Mouse (Mus musculus) heart, embryonic 14.5 days (tissue): ENCODE measurements around the gene Cd44. TPM values are rescaled to one million over a fixed set of nuclear protein-coding genes. Genes with fewer than 3 reads are reported as not detected.

Source experiments
- ATAC-seq: fragments of 200-750 bp; cut with Nextera tagmentation; 2 replicates; pipeline ENCODE4 v1.8.0; 2017; ENCODE audit warnings: low read depth, moderate TSS enrichment; ENCODE audit not compliant: insufficient number of reproducible peaks, insufficient read depth, low FRiP score
- H3K27ac ChIP-seq, 2 experiments: fragments of 200-500 bp in 1 of 2; fragments of 300-500 bp in 1 of 2; sonication (generic) in 1 of 2; replicated peaks in 1 of 2; 2 replicates each; pipeline ENCODE4 v1.5.1; 2012 to 2014; ENCODE audit warnings: low read depth in 2 of 2, low read length in 2 of 2, control low read depth in 1 of 2, mild to moderate bottlenecking in 1 of 2, mixed read lengths in 1 of 2; ENCODE audit not compliant: control insufficient read depth in 1 of 2, insufficient read depth in 1 of 2
- H3K27me3 ChIP-seq: fragments of 300-500 bp; sonication (generic); 2 replicates; pipeline ENCODE4 v1.6.1; 2014; ENCODE audit warnings: mild to moderate bottlenecking, low read length, control low read depth; ENCODE audit not compliant: control insufficient read depth, insufficient read depth
- H3K36me3 ChIP-seq: fragments of 300-500 bp; sonication (generic); 2 replicates; pipeline ENCODE4 v1.6.1; 2014; ENCODE audit warnings: mild to moderate bottlenecking, control low read depth, low read length, mixed read lengths; ENCODE audit not compliant: control insufficient read depth, insufficient read depth
- H3K4me1 ChIP-seq, 2 experiments: fragments of 200-500 bp in 1 of 2; fragments of 300-500 bp in 1 of 2; sonication (generic) in 1 of 2; 2 replicates each; pipeline ENCODE4 v1.6.1; 2012 to 2014; ENCODE audit warnings: low read length in 2 of 2, control low read depth in 1 of 2, mixed read lengths in 1 of 2; ENCODE audit not compliant: control insufficient read depth in 2 of 2, insufficient read depth in 2 of 2
- H3K4me2 ChIP-seq: fragments of 300-500 bp; sonication (generic); 2 replicates; pipeline ENCODE4 v1.6.1; 2014; ENCODE audit warnings: mild to moderate bottlenecking, low read length
- H3K4me3 ChIP-seq, 2 experiments: fragments of 200-500 bp in 1 of 2; fragments of 300-500 bp in 1 of 2; sonication (generic) in 1 of 2; 2 replicates each; pipeline ENCODE4 v1.5.1; 2012 to 2014; ENCODE audit warnings: low read length in 2 of 2, mild to moderate bottlenecking in 2 of 2, control low read depth in 1 of 2, low read depth in 1 of 2, moderate library complexity in 1 of 2; ENCODE audit not compliant: control insufficient read depth in 1 of 2, insufficient read depth in 1 of 2
- H3K9ac ChIP-seq: fragments of 300-500 bp; sonication (generic); 2 replicates; pipeline ENCODE4 v1.6.1; 2014; ENCODE audit warnings: mild to moderate bottlenecking, low read length
- H3K9me3 ChIP-seq: fragments of 300-500 bp; sonication (generic); 2 replicates; pipeline ENCODE4 v1.6.1; 2016; ENCODE audit warnings: low read length, control low read depth; ENCODE audit not compliant: control insufficient read depth
- WGBS: fragments of 180-500 bp; shearing (Covaris S2); extraction: QIAGEN DNeasy Blood & Tissue Kit; methylation state at CpG from one replicate; pipeline ENCODE4 v1.1.7; 2014; 5-methylcytosine and 5-hydroxymethylcytosine counted together
- polyA plus RNA-seq: library from polyadenylated mRNA; unstranded; fragments of >200 nt; fragmentation: Nextera tagmentation; extraction: Ambion mirVana; gene quantifications from 2 replicates; pipeline ENCODE4 v1.2.1, GENCODE M21; 2014

Gene Cd44
- polyA plus RNA-seq, 1 experiment from 2014 or later = 22.9 TPM

- no peak overlapping the region for H3K27ac ChIP-seq
- no peak overlapping the region for H3K4me2 ChIP-seq
- H3K36me3 ChIP-seq = no peaks in the 10 kb centered on the region
- whole genome bisulfite sequencing = 64% methylated on average over 8 of the region's 8 CpGs
- peaks cover 5 to 11% of the 10 kb centered on the region in 2 experiments for H3K4me1 ChIP-seq
- H3K9me3 ChIP-seq = no peaks in the 10 kb centered on the region
- H3K27me3 ChIP-seq = no peaks in the 10 kb centered on the region
- H3K9ac ChIP-seq = no peak overlapping the region
- no peak for ATAC-seq
- H3K4me3 ChIP-seq = no peak overlapping the region
Observed at GRCm38 (mm10) chr2:102764602-102765374, 136.7 kb downstream of the Cd44 start.

- no peaks in the 10 kb centered on the region for H3K9me3 ChIP-seq
- no peak overlapping the region for H3K27ac ChIP-seq
- H3K27me3 ChIP-seq = no peaks in the 10 kb centered on the region
- H3K4me2 ChIP-seq = no peak overlapping the region
- peaks cover 5 to 11% of the 10 kb centered on the region in 2 experiments for H3K4me1 ChIP-seq
- H3K4me3 ChIP-seq = no peak overlapping the region
- no peak overlapping the region for H3K9ac ChIP-seq
- 92% methylated on average over 2 of the region's 2 CpGs for WGBS
- H3K36me3 ChIP-seq = no peaks in the 10 kb centered on the region
- no peak for ATAC-seq
Observed at GRCm38 (mm10) chr2:102763991-102764390, 137.5 kb downstream of the Cd44 start.

DNA sequence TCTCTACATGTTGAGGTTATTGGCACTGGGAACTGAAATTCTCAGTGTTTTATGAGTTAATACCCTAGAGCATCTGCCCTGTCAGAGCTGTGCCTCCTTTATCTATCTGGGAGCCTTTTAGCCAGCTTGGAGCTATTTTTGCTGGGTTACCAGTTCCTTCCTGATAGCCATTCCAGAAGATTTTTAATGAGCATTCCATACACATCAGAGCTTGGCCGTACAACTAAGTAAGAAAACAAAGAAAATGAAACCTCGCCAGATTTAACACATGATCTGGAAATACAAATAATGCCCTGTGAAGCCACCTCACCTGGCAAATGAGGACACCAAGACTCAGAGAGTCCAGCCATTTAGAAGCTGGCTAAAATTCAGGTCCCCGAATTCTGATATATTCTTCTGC, 138.3 kb downstream of the Cd44 start:
- WGBS = 64% methylated on average over 3 of the region's 3 CpGs

More for the DNA sequence above, 138.3 kb downstream of the Cd44 start:
- H3K4me2 ChIP-seq = no peak overlapping the region
- no peak overlapping the region for H3K4me3 ChIP-seq
- no peaks in the 10 kb centered on the region for H3K9me3 ChIP-seq
- peaks cover 5 to 8% of the 10 kb centered on the region in 2 experiments for H3K4me1 ChIP-seq
- H3K9ac ChIP-seq = no peak overlapping the region
- ATAC-seq = no peak
- H3K27ac ChIP-seq = no peak overlapping the region
- no peaks in the 10 kb centered on the region for H3K36me3 ChIP-seq
- no peaks in the 10 kb centered on the region for H3K27me3 ChIP-seq

Other genes starting within 250 kb of the Cd44 start
- 0.28 and 0.32 TPM in 2 replicates for gene Slc1a2, start 243.0 kb downstream of the Cd44 start, polyA plus RNA-seq
- gene Pdhx, start 171.8 kb upstream of the Cd44 start, polyA plus RNA-seq = 52.9 and 58.8 TPM in 2 replicates
- 65.9 and 74.4 TPM in 2 replicates for gene Apip, start 172.0 kb upstream of the Cd44 start, polyA plus RNA-seq